Mouse (Mus musculus) kidney, postnatal 0 days (tissue): Measurements from ENCODE around the gene Umad1. TPM values are rescaled to one million over a fixed set of nuclear protein-coding genes. Genes with fewer than 3 reads are reported as not detected.
"Not testable (repeated sequence)": the region's sequence is repeated elsewhere in the genome, so short reads cannot be mapped to it uniquely, and the experiment has no call there.

Source experiments
- ATAC-seq: fragments of 200-750 bp; cut with Nextera tagmentation; replicated peaks from 2 replicates; pipeline ENCODE4 v1.8.0; 2017; ENCODE audit warnings: low read depth, moderate number of reproducible peaks, moderate TSS enrichment, moderate library complexity; ENCODE audit not compliant: low FRiP score
- DNase-seq: peaks from one replicate; pipeline ENCODE4 v3.0.0-alpha.2; 2016; ENCODE audit warnings: low spot score
- H3K27ac ChIP-seq: fragments of 300-500 bp; sonication (generic); 2 replicates; pipeline ENCODE4 v1.5.1; 2014; ENCODE audit warnings: mild to moderate bottlenecking
- H3K27me3 ChIP-seq: fragments of 300-500 bp; sonication (generic); 2 replicates; pipeline ENCODE4 v1.6.1; 2014; ENCODE audit warnings: low read length, mixed read lengths; ENCODE audit not compliant: insufficient read depth
- H3K36me3 ChIP-seq: fragments of 300-500 bp; sonication (generic); 2 replicates; pipeline ENCODE4 v1.6.1; 2014; ENCODE audit warnings: low read length, mixed read lengths; ENCODE audit not compliant: insufficient read depth
- H3K4me1 ChIP-seq: fragments of 300-500 bp; sonication (generic); replicated peaks from 2 replicates; pipeline ENCODE4 v1.6.1; 2014; ENCODE audit warnings: antibody characterized with exemption, low read length, mixed read lengths; ENCODE audit not compliant: insufficient read depth
- H3K4me2 ChIP-seq: fragments of 300-500 bp; sonication (generic); 2 replicates; pipeline ENCODE4 v1.6.1; 2014; ENCODE audit warnings: mild to moderate bottlenecking, low read length, moderate library complexity, mixed read lengths
- H3K4me3 ChIP-seq: fragments of 300-500 bp; sonication (generic); replicated peaks from 2 replicates; pipeline ENCODE4 v1.5.1; 2014; ENCODE audit warnings: low read depth, low read length
- H3K9ac ChIP-seq: fragments of 300-500 bp; sonication (generic); 2 replicates; pipeline ENCODE4 v1.6.1; 2014; ENCODE audit warnings: low read depth, low read length
- H3K9me3 ChIP-seq: fragments of 300-500 bp; sonication (generic); replicated peaks from 2 replicates; pipeline ENCODE4 v1.6.1; 2016; ENCODE audit warnings: low read length, inconsistent platforms, mixed read lengths
- CTCF ChIP-seq: IDR thresholded peaks from 2 replicates; pipeline ENCODE4 v1.5.1; 2016; ENCODE audit warnings: antibody characterized with exemption, low read depth, mild to moderate bottlenecking, moderate library complexity
- WGBS: fragments of 180-500 bp; shearing (Covaris S2); extraction: QIAGEN DNeasy Blood & Tissue Kit; methylation state at CpG from one replicate; pipeline ENCODE4 v1.1.7; 2014; 5-methylcytosine and 5-hydroxymethylcytosine counted together
- polyA plus RNA-seq: library from polyadenylated mRNA; unstranded; fragments of >200 nt; fragmentation: Nextera tagmentation; extraction: Ambion mirVana; gene quantifications from 2 replicates; pipeline ENCODE4 v1.2.1, GENCODE M21; 2015

Umad1 gene
- polyA plus RNA-seq, 1 experiment from 2014 or later = 28.4 TPM

DNA sequence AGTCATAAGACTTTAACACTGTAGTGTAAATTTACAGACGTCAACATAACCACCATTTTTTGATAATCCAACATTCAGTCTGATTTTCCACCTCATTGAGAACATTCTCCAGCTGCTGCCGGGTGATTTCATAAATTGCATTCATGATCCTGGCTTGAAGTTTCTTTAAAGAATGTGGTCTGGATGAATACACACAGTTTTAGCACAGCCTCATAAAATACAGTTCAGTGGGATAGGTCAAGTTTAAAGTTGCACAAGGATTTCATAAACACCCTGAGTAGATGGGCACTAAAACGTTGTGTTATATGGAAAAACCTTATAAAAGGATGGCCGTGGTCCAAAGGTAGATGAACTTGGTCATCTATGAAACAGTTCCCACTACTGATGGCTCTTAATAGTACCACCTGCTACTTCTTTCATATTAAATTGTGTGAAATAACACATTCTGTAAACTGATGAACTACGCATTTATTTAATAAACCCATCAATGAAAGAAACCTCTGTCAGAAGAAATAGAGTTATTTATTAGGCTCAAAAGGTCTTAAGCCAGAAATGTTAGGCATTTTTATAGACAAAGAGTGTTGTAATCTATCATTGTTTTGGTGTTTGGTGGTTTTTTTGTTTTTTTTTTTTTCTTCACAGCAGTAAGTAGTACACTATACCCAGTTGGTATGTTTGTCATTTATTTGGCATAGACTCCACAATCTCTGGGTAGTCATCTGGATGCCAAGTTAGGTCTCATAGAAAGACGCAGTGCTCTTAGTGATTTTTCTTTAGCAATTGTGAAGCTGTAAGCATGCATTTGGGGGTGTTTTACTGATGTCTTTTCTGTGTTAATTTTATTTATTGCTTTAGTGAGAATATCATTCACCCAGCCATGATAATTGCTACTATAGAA, 49.0 kb downstream of the Umad1 start:
- Histone ChIP-seq H3K4me3 (no peak overlapping the region), H3K9me3 (no peaks in the 10 kb centered on the region), H3K4me2 (no peak overlapping the region), H3K36me3 (no peaks in the 10 kb centered on the region), H3K27me3 (no peaks in the 10 kb centered on the region), H3K9ac (no peak overlapping the region), H3K27ac (no peak overlapping the region), H3K4me1 (no peaks in the 10 kb centered on the region)
- 58% methylated on average over 6 of the region's 6 CpGs for WGBS
- no peak for TF ChIP-seq CTCF
- ATAC-seq (no peak), DNase-seq (peak; percentile 52)

DNA sequence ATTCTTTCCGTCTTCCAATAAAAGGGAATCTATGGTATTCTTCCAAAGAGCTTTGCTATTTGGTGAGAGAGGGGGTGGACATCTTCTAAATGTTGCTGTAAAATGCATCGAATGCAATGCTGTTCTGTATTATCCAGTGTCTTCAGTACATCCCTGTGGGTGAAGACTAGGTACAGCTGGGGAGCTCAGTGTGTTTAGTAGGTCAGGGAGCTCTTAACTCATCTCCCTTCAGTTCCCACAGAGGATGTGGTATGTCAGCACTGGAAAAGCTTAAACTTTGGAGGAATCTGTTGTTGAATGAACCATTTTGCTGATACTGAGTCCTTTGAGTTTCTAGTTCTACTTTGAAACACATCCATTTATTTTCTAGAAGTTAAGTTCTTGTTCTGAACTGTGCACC, 53.5 kb downstream of the Umad1 start:
- no peaks in the 10 kb centered on the region for H3K27me3 ChIP-seq
- H3K9ac ChIP-seq = no peak overlapping the region
- no peak overlapping the region for H3K4me2 ChIP-seq
- H3K36me3 ChIP-seq = no peaks in the 10 kb centered on the region
- no peak overlapping the region for H3K27ac ChIP-seq
- no peak for TF ChIP-seq CTCF
- 93% methylated on average over 2 of the region's 2 CpGs for WGBS
- H3K9me3 ChIP-seq = no peaks in the 10 kb centered on the region
- no peak overlapping the region for H3K4me3 ChIP-seq
- ATAC-seq = no peak
- no peak for DNase-seq
- H3K4me1 ChIP-seq = no peaks in the 10 kb centered on the region

- Histone ChIP-seq H3K4me2 (no peak overlapping the region), H3K36me3 (no peaks in the 10 kb centered on the region), H3K9ac (no peak overlapping the region), H3K4me3 (no peak overlapping the region), H3K27ac (no peak overlapping the region), H3K27me3 (no peaks in the 10 kb centered on the region), H3K4me1 (no peaks in the 10 kb centered on the region), H3K9me3 (no peaks in the 10 kb centered on the region)
- no peak for ATAC-seq
- no peak for TF ChIP-seq CTCF
- no peak for DNase-seq
These were observed 57.1 kb downstream of the Umad1 start for GRCm38 (mm10) chr6:8316201-8316600.

GRCm38 (mm10) chr6:8319591-8319990, 60.5 kb downstream of the Umad1 start:
- no peak overlapping the region for H3K4me3 ChIP-seq
- H3K27ac ChIP-seq = no peak overlapping the region
- no peak overlapping the region for H3K4me2 ChIP-seq
- TF ChIP-seq CTCF = no peak
- no peaks in the 10 kb centered on the region for H3K36me3 ChIP-seq
- DNase-seq = no peak
- ATAC-seq = no peak
- no peaks in the 10 kb centered on the region for H3K27me3 ChIP-seq
- no peak overlapping the region for H3K9ac ChIP-seq
- no peaks in the 10 kb centered on the region for H3K4me1 ChIP-seq
- H3K9me3 ChIP-seq = no peaks in the 10 kb centered on the region
- 82% methylated on average over 2 of the region's 2 CpGs for WGBS

DNA sequence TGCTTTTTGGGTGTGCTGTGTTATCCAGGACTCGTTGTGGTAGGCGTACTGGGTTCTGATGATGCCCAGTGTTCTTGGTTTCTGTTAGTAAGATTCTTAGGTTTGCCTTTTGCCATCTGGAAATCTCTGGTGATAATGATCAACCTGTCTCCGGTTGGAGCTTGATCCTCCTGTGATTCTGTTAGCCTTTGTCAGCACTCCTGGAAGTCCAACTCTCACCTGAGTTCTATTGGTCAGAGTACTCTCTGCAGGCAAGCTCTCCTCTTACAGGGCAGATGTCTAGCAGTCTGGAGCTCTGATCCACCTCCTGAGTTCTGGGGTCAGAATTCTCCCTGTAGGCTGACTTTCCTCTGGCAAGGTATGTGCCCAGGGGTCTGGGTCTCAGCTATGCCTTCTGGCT, 72.4 kb downstream of the Umad1 start:
- DNase-seq, H3K27ac ChIP-seq, H3K9ac ChIP-seq, H3K36me3 ChIP-seq, H3K27me3 ChIP-seq, H3K4me3 ChIP-seq, H3K4me2 ChIP-seq, H3K4me1 ChIP-seq, H3K9me3 ChIP-seq, ATAC-seq: not testable (repeated sequence)
- 97% methylated on average over 3 of the region's 3 CpGs for WGBS

GRCm38 (mm10) chr6:8333380-8333779, 74.3 kb downstream of the Umad1 start:
- Histone ChIP-seq H3K4me3 (no peak overlapping the region), H3K27ac (no peak overlapping the region), H3K9ac (no peak overlapping the region), H3K27me3 (no peaks in the 10 kb centered on the region), H3K4me1 (no peaks in the 10 kb centered on the region), H3K4me2 (no peak overlapping the region), H3K36me3 (no peaks in the 10 kb centered on the region), H3K9me3 (no peaks in the 10 kb centered on the region)
- WGBS = 97% methylated on average over 1 of the region's 1 CpGs
- no peak for TF ChIP-seq CTCF
- DNase-seq = no peak
- ATAC-seq = no peak
